Mouse (Mus musculus): ENCODE measurements around the gene Olfm4.

GRCm38 (mm10) chr14:80062896-80063295 is 79.0 kb downstream of the Olfm4 start:
- TF ChIP-seq CTCF (IDR thresholded peaks at IDR 0.05; ENCODE audit: low read depth) (no peak), EP300 (optimal IDR thresholded peaks at IDR 0.05) (no peak)
